Mouse (Mus musculus) limb, embryonic 15.5 days (tissue): ENCODE data around the gene Cacnb3. TPM values are rescaled to one million over a fixed set of nuclear protein-coding genes. Genes with fewer than 3 reads are reported as not detected.
A peak's percentile ranks its signal among the peaks of the same experiment; 100 is the strongest.

Experiments
- ATAC-seq: fragments of 200-750 bp; cut with Nextera tagmentation; 2 replicates; pipeline ENCODE4 v1.8.0; 2017; ENCODE audit warnings: low read depth, moderate TSS enrichment; ENCODE audit not compliant: insufficient number of reproducible peaks, low FRiP score, low TSS enrichment
- H3K27ac ChIP-seq: fragments of 300-500 bp; sonication (generic); 2 replicates; pipeline ENCODE4 v1.5.1; 2015; ENCODE audit warnings: moderate library complexity, mild to moderate bottlenecking, inconsistent platforms
- H3K27me3 ChIP-seq: fragments of 300-500 bp; sonication (generic); 2 replicates; pipeline ENCODE4 v1.6.1; 2015; ENCODE audit warnings: inconsistent platforms
- H3K36me3 ChIP-seq: fragments of 300-500 bp; sonication (generic); 2 replicates; pipeline ENCODE4 v1.6.1; 2015; ENCODE audit warnings: inconsistent platforms
- H3K4me1 ChIP-seq: fragments of 300-500 bp; sonication (generic); 2 replicates; pipeline ENCODE4 v1.6.1; 2015; ENCODE audit warnings: inconsistent platforms
- H3K4me2 ChIP-seq: fragments of 300-500 bp; sonication (generic); 2 replicates; pipeline ENCODE4 v1.6.1; 2015; ENCODE audit warnings: mild to moderate bottlenecking, inconsistent platforms
- H3K4me3 ChIP-seq: fragments of 300-500 bp; sonication (generic); 2 replicates; pipeline ENCODE4 v1.5.1; 2015; ENCODE audit warnings: mild to moderate bottlenecking, inconsistent platforms
- H3K9ac ChIP-seq: fragments of 300-500 bp; sonication (generic); 2 replicates; pipeline ENCODE4 v1.6.1; 2015; ENCODE audit warnings: inconsistent platforms
- H3K9me3 ChIP-seq: fragments of 300-500 bp; sonication (generic); 2 replicates; pipeline ENCODE4 v1.6.1; 2016; ENCODE audit warnings: inconsistent platforms
- whole genome bisulfite sequencing: fragments of 180-500 bp; shearing (Covaris S2); methylation state at CpG from one replicate; pipeline ENCODE4 v1.1.7; 2015; 5-methylcytosine and 5-hydroxymethylcytosine counted together
- polyA plus RNA-seq: library from polyadenylated mRNA; unstranded; fragments of >200 nt; fragmentation: Nextera tagmentation; extraction: Ambion mirVana; gene quantifications from 2 replicates; pipeline ENCODE4 v1.2.1, GENCODE M21; 2015

Gene Cacnb3
- polyA plus RNA-seq, 1 experiment from 2014 or later, result 46.6 TPM

DNA sequence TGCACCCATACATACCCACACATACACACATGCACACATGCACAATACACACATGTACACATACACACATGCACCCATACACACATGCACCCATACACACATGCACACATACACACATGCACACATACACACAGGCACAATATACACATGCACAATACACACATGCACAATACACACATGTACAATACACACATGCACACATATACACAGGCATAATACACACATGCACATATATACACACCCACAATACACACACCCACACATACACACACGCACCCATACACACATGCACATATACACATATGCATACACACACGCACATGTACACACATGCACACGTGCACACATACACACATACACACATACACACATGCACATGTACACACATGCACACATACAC is 18.4 kb upstream of the Cacnb3 start:
- no peak overlapping the region for H3K4me3 ChIP-seq
- 95% methylated on average over 3 of the region's 3 CpGs for WGBS
- no peaks in the 10 kb centered on the region for H3K9me3 ChIP-seq

DNA sequence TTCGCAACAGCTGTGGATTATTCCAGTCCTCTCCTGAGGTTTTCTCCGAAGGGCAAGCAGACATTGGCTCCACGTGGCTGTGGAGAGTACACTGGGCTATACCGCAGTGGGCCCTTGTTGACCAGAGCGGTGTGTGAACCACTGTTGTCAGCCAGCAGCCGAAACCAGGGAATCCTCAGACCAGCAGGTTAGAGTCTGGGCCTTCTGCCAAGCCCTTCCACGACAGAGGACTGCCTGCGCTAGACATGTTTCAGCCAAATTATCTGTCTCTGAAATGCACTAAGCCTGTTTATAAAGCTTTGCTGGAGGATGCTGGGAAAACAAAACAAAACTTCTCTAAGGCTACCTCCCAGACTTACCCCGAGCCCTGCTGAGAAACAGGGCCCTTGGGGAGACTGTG is 16.1 kb upstream of the Cacnb3 start:
- WGBS, result 22% methylated on average over 9 of the region's 9 CpGs
- Histone ChIP-seq H3K4me1 (peaks cover 32% of the 10 kb centered on the region), H3K4me2 (no peak overlapping the region), H3K4me3 (no peak overlapping the region), H3K9me3 (no peaks in the 10 kb centered on the region), H3K27me3 (no peaks in the 10 kb centered on the region), H3K36me3 (no peaks in the 10 kb centered on the region), H3K27ac (peak overlapping the region; percentile 8; the same call in 1 of the 2 replicates), H3K9ac (no peak overlapping the region)
- ATAC-seq, result no peak; the same call in 1 of the 2 replicates

More for the DNA sequence above, 18.4 kb upstream of the Cacnb3 start:
- no peak for ATAC-seq
- no peak overlapping the region for H3K9ac ChIP-seq
- no peaks in the 10 kb centered on the region for H3K36me3 ChIP-seq
- no peak overlapping the region for H3K4me2 ChIP-seq
- H3K27me3 ChIP-seq, result no peaks in the 10 kb centered on the region
- no peak overlapping the region for H3K27ac ChIP-seq
- peaks cover 42% of the 10 kb centered on the region for H3K4me1 ChIP-seq

DNA sequence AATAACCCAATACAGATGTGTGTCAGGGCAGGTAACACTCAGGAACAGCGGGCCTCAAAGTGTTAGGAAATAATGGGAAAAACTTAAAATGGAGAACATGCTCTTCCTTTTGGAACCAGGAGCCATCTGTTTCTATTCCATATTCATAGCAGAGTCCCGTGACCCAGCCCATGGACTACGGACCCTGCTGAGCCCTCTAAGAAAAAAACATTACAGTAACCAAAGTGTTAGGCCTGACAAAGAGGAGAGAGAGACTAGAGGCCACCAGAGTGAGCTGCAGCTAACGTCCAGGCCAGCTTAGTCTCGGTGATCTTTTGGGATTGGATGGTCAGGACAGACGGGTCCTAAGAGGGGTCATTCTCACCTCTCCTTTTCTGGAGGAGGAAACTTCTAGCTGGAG is 15.7 kb upstream of the Cacnb3 start:
- Histone ChIP-seq H3K4me1 (peaks cover 30% of the 10 kb centered on the region), H3K4me2 (no peak overlapping the region), H3K36me3 (no peaks in the 10 kb centered on the region), H3K9ac (no peak overlapping the region), H3K27ac (0 out of 2 replicates have a peak overlapping the region, but pooled peaks have one; percentile 8), H3K4me3 (no peak overlapping the region), H3K9me3 (no peaks in the 10 kb centered on the region), H3K27me3 (no peaks in the 10 kb centered on the region)
- 32% methylated on average over 6 of the region's 6 CpGs for WGBS
- ATAC-seq, result no peak

DNA sequence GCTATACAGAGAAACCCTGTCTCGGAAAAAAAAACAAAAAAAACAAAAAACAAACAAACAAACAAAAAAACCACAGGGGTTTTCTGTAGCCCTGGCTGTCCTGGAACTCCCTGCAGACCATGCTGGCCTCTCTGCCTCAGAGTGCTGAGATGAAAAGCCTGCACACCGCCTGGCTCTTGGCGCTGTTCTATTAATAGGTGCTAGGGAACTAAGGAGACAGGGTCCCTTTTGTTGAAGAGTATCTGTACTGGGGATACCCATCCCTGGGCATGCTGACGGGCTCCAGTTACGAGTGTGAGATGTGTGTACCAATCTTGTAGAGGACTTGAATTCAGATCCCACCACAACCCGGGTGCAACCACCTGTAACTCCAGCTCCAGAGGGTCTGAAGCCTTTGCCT is 14.9 kb upstream of the Cacnb3 start:
- no peak for ATAC-seq
- H3K4me3 ChIP-seq, result no peak overlapping the region
- no peak overlapping the region for H3K4me2 ChIP-seq
- H3K27me3 ChIP-seq, result no peaks in the 10 kb centered on the region
- H3K27ac ChIP-seq, result no peak overlapping the region
- no peak overlapping the region for H3K9ac ChIP-seq
- H3K4me1 ChIP-seq, result peaks cover 23% of the 10 kb centered on the region
- H3K9me3 ChIP-seq, result no peaks in the 10 kb centered on the region
- no peaks in the 10 kb centered on the region for H3K36me3 ChIP-seq
- 71% methylated on average over 6 of the region's 6 CpGs for WGBS

DNA sequence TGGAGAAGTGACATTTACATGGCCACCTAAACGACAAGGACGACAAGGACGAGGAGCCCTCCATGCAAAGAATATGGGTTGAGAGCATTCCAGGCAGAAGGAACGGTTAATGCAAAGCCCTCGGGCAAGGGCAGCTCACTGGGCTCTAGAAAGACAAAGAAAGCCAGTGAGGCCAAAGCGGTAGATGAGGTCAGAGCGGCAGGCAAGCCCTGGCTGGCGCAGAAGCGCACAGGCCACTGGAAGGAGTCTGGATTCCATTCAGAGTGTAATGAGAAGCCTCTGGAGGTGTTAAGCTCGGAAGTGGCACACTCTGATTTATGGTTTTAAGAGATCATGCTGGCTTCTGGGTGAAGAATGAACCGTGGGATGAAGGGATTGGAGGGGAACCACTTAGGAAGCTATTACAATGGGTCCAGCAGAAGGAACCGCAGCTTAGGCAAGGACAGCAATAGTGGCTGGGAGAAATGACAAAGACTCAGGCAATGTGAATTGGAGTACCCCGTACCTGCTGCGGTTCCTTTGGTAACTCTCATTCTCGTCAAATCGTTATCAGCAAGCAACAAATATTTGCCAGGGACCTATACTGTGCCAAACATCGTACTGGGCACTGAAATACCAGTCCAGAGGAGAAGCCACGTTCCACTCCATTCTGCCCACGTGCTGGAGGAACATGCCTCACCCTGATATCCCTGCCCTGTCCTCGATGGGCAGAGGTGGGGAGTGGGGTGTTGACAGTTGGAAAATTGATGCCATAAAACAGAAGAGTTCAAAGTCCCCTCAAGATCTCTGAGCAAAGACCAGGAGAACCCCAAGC is 14.1 kb upstream of the Cacnb3 start:
- no peak overlapping the region for H3K9ac ChIP-seq
- no peak for ATAC-seq

DNA sequence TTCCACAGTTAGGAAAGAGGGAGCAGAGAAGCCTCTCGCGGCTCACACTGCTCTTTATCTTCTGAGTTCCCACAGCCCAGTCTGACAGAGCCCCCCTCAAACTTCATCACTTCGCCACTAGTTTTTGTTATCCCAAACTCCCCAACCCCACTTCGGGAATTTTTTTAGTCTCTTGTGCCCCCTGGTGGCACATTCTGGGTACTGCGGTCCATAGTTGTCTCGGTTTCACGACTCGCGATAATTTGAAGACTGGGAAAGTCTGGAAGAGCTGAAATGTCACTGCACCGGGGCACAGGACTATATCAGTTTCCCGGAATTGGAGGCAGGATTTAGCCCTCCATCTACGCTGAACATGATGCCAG is 13.5 kb upstream of the Cacnb3 start:
- Histone ChIP-seq H3K27me3 (no peaks in the 10 kb centered on the region), H3K4me3 (no peak overlapping the region), H3K27ac (no peak overlapping the region), H3K9ac (no peak overlapping the region), H3K4me1 (peaks cover 23% of the 10 kb centered on the region), H3K4me2 (0 out of 2 replicates have a peak overlapping the region, but pooled peaks have one; percentile 24), H3K36me3 (no peaks in the 10 kb centered on the region), H3K9me3 (no peaks in the 10 kb centered on the region)
- WGBS, result under 1% methylated on average over 12 of the region's 12 CpGs
- no peak for ATAC-seq

More for the DNA sequence above, 14.1 kb upstream of the Cacnb3 start:
- whole genome bisulfite sequencing, result 27% methylated on average over 20 of the region's 20 CpGs
- H3K27me3 ChIP-seq, result no peaks in the 10 kb centered on the region
- H3K4me1 ChIP-seq, result peaks cover 23% of the 10 kb centered on the region
- no peak overlapping the region for H3K27ac ChIP-seq
- H3K36me3 ChIP-seq, result no peaks in the 10 kb centered on the region
- H3K4me2 ChIP-seq, result 0 out of 2 replicates have a peak overlapping the region, but pooled peaks have one; percentile 24
- H3K9me3 ChIP-seq, result no peaks in the 10 kb centered on the region
- no peak overlapping the region for H3K4me3 ChIP-seq

DNA sequence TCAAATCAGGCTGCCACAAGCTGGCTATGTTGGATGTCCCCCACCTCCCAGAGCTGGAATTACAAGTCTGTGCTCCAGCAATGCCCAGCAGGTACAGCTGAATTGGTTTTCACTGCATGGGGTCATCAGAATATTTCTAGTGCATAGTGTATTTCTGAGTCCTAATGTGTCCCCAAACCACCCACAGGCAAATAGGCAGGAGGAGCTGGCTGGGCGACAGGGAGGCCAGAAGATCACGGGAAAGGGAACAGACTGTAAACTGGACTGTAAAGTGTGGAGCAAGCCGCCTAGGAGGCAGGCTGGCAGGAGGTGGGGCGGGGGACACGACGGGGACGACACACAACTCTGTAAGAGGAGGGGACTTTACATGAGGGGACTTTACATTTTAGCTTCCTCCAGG is 8.4 kb upstream of the Cacnb3 start:
- 5% methylated on average over 7 of the region's 7 CpGs for WGBS
- Histone ChIP-seq H3K9ac (no peak overlapping the region), H3K27me3 (no peaks in the 10 kb centered on the region), H3K36me3 (no peaks in the 10 kb centered on the region), H3K9me3 (no peaks in the 10 kb centered on the region), H3K4me3 (no peak overlapping the region), H3K4me1 (peaks cover 6% of the 10 kb centered on the region; the same call in 1 of the 2 replicates), H3K4me2 (no peak overlapping the region), H3K27ac (no peak overlapping the region)
- ATAC-seq, result no peak

DNA sequence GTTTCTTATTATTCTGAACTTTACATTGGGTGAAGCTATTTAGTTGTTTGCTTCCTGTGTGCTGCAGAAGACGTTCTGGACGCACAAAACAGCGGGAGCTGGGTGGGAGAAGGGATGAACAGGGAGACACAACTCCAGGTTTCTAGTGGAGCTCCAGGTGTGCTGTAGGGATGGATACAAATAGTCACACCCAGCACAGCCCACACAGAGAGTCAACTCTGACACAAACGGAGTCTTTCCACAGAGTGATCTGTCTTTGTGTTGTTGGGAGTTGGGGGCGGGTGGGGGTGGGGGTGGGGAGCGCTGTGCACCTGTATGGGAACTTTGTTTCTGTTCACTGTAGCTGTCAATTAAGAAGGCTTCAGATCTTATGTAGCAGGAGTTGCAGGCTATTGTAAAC is 7.9 kb upstream of the Cacnb3 start:
- peaks cover 6% of the 10 kb centered on the region; the same call in 1 of the 2 replicates for H3K4me1 ChIP-seq
- no peak overlapping the region for H3K4me3 ChIP-seq
- no peak overlapping the region for H3K9ac ChIP-seq
- H3K27ac ChIP-seq, result no peak overlapping the region
- no peak overlapping the region for H3K4me2 ChIP-seq
- no peak for ATAC-seq
- H3K27me3 ChIP-seq, result no peaks in the 10 kb centered on the region
- H3K36me3 ChIP-seq, result no peaks in the 10 kb centered on the region
- 22% methylated on average over 6 of the region's 6 CpGs for WGBS
- H3K9me3 ChIP-seq, result no peaks in the 10 kb centered on the region

DNA sequence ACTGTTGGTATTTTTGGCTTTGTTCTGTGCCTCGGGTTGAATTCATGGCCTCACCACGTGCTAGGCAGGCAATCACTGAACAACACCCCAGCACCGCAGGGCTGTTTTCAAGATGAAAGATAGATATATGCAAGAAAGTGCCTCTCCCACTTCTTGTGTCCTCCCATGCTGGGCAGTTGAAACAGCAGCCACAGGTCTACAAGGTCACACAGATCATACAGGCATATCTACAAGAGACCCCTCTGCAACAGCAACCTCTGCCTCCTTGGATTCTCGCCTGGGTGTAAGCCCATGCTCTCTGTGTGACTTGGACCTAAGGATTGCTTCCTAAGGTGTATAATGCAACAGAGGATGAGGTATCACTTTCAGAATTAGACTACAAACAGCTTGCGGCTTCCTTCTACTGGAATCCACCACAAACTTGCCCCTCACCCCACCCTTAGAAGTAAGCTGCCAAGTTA is 7.2 kb upstream of the Cacnb3 start:
- H3K4me3 ChIP-seq, result no peak overlapping the region
- no peaks in the 10 kb centered on the region for H3K9me3 ChIP-seq
- H3K27me3 ChIP-seq, result no peaks in the 10 kb centered on the region
- WGBS, result 49% methylated on average over 5 of the region's 5 CpGs
- H3K27ac ChIP-seq, result no peak overlapping the region
- H3K9ac ChIP-seq, result no peak overlapping the region
- no peaks in the 10 kb centered on the region for H3K36me3 ChIP-seq
- H3K4me1 ChIP-seq, result peaks cover 10% of the 10 kb centered on the region
- ATAC-seq, result no peak
- H3K4me2 ChIP-seq, result no peak overlapping the region

DNA sequence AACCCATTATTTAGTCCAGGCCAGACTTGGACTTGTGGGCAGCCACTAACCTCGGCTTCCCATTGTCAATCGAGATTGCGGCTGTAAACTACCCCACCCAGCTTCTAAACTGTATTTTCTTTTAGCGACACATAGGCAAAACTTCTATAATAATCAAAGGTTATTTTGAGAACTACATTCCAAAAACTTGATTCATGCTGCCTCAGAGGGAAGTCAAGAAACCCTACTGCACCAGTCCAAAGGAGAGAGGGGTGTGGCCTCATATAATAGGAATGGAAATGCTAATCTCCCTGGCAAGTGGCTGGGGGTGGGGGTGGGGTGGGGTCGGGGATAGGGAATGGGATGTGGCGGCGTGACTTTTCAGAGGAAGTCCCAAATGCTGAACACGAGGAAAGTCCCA is 4.6 kb upstream of the Cacnb3 start:
- peaks cover 12% of the 10 kb centered on the region for H3K27me3 ChIP-seq
- no peak for ATAC-seq
- H3K4me3 ChIP-seq, result no peak overlapping the region
- no peak overlapping the region for H3K9ac ChIP-seq
- no peak overlapping the region for H3K27ac ChIP-seq
- no peaks in the 10 kb centered on the region for H3K9me3 ChIP-seq
- H3K4me2 ChIP-seq, result no peak overlapping the region
- WGBS, result 20% methylated on average over 8 of the region's 8 CpGs
- H3K36me3 ChIP-seq, result no peaks in the 10 kb centered on the region
- H3K4me1 ChIP-seq, result peaks cover 29% of the 10 kb centered on the region

DNA sequence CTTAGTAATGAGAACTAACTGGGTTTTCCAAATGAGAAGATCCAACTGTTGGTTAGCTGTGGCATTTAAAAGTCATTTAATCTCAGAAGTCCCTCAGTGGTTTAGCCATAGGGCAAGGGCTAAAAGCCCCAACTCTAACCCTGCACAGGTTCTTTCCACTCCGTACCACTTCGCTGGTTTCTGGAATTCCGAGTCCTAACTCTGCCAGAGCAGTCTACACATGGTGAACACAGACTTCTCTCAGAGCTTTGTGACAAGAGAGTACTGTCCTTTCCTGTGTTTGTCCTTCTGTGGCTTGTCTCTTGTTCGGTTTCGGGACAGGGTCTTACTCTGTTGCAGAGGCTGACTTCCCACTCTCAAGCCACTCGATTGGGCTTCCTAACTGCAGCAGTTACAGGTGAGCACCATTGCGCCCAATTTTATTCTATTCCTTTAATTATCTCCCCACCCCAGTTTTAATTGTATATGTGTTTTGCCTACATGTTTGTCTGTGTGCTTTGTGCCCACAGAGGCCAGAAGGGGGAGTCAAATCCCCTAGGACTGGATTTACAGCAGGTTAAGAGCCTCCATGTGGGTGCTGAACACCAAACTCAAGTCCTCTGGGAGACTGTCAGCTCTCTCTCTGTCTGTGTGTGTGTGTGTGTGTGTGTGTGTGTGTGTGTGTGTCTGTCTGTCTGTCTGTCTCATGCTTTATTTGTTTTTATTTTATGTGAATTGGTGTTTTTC is 4.0 kb upstream of the Cacnb3 start:
- WGBS, result 79% methylated on average over 7 of the region's 7 CpGs
- H3K4me1 ChIP-seq, result peaks cover 35% of the 10 kb centered on the region
- no peak overlapping the region for H3K27ac ChIP-seq
- H3K9ac ChIP-seq, result no peak overlapping the region
- no peaks in the 10 kb centered on the region for H3K36me3 ChIP-seq
- ATAC-seq, result no peak
- H3K4me2 ChIP-seq, result no peak overlapping the region
- no peaks in the 10 kb centered on the region for H3K9me3 ChIP-seq
- H3K4me3 ChIP-seq, result no peak overlapping the region
- H3K27me3 ChIP-seq, result peaks cover 16% of the 10 kb centered on the region
